Mouse (Mus musculus): ENCODE measurements around the gene Apba1.

The Apba1 gene

DNA sequence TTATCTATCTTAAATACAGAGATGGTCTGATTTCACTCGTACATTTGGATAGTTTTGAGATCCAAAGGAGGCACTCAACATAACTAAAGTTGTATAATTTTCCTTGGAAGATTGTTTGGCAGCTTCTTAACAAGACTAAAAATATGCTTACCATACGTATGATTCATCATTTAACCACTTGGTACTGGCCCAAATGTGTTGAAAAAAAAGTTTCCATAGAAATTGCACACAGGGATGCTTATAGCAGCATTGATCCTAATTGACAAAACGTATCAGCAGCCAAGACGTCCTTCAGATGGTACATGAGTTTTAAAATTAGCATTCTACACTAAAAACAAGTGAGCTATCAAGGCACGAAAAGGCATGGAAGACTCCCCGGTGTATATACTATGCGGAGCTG lies 108.9 kb downstream of the Apba1 start:
- in situ Hi-C loops (cut with MboI, MseI): loop anchor here (10.0 kb wide), 1 partner anchor 347 kb away; no protein-coding TSS in a partner anchor

DNA sequence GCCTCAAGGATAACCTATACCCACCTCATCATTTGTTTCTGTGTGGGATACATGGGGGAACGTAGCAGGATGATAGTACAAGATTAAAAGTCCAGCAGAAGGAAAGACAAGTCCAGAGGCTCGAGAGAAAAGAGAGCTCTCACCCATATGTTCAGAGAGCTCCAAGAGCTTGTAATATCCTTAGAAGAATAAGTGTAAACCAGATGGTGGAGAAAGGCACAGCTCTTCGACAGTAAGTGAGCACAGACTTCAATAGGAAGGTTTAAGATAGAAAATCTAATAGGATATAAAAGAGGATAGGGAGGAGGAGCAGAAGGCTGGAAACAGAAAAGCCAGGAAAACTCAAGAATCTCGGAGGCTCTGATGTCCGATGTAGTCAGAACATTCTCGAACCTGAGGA lies 115.8 kb downstream of the Apba1 start:
- in situ Hi-C loops (cut with MboI, MseI): no loop called here

DNA sequence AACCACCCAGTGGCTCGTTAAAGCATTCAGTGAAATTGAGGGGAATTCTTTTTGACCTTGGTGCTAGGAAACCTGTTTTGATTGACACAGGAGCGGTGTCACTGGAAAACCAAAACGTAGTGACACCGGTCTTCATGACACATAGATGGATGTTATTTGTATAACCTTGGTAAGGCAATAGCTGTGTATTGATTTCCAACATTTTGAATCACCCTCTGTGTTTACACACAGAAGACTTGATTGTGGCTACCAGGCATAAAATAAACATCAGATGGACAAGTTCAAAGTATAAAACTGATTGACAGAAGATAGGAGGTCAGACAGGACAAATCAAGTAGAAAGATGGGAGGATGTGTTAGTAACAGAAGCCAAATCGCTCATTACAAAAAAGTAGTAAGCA lies 117.1 kb downstream of the Apba1 start:
- in situ Hi-C loops (cut with MboI, MseI): no loop called here

DNA sequence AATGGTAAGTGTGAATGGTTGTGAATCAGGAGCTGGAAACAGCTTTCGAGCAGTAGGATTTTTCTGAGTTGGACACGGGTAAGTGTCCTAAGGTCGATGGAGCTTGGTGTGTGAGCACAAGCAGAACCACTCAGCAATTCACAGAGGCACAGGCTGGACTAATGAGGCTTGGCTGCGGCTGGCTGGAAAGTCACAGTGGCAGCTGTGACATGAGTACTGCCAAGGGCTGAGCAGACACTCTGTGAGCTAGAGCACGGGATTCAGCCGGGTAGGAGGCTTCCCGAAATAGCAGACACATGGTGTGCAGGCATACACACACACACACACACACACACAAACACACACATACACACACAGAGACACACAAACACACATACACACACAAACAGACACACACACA lies 121.2 kb downstream of the Apba1 start:
- in situ Hi-C loops (cut with MboI, MseI): no loop called here

DNA sequence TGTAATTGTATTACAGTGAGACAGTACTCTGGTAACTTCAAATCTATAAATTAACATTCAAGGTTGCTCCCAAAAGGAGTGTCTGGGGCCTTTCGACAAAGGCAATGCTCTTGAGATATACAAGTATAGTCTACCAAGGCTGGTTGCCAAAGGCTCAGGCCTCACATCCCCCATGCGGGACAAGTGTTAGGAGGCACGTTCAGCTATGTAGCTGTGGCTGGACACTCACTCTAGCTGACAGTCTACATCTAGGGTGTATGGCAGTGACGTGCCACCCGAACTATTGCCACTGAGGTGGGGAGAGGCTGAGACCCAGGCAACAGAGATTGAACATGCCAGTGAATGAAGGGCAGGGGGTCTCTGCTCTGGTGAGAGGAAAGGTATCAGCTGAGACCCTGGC lies 127.5 kb downstream of the Apba1 start:
- in situ Hi-C loops (cut with MboI, MseI): no loop called here

DNA sequence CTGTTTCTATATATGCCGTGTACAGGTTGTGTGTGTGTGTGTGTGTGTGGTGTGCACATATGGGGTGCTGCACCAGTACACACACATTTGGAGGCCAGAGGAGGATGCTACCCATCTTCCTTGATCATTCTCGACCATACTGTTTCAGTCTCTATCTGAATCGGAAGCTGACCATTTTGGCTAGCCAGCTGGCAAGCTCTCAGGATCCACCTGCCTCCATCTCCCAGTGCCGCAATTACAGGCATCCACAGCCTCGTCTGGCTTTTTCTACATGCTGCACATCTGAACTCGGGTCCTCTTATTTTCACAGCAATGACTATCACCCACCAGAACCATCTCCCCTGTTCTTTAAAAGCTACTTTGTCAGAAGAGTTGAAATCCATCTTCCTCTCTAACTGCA lies 132.7 kb downstream of the Apba1 start:
- in situ Hi-C loops (cut with MboI, MseI): no loop called here

DNA sequence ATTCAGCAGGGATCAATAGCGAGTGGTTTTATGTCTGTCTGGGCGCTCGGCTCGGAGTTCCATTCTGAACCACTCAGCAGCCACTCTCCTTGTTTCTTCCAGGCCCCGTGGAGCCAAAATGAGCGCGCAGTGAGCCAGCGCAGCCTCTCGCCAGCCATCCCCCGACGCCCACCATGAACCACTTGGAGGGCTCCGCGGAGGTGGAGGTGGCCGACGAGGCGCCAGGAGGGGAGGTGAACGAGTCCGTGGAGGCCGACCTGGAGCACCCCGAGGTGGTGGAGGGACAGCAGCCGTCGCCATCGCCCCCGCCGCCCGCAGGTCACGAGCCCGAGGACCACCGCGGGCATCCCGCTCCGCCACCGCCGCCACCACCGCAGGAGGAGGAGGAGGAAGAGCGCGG lies 133.9 kb downstream of the Apba1 start:
- in situ Hi-C loops (cut with MboI, MseI): no loop called here

DNA sequence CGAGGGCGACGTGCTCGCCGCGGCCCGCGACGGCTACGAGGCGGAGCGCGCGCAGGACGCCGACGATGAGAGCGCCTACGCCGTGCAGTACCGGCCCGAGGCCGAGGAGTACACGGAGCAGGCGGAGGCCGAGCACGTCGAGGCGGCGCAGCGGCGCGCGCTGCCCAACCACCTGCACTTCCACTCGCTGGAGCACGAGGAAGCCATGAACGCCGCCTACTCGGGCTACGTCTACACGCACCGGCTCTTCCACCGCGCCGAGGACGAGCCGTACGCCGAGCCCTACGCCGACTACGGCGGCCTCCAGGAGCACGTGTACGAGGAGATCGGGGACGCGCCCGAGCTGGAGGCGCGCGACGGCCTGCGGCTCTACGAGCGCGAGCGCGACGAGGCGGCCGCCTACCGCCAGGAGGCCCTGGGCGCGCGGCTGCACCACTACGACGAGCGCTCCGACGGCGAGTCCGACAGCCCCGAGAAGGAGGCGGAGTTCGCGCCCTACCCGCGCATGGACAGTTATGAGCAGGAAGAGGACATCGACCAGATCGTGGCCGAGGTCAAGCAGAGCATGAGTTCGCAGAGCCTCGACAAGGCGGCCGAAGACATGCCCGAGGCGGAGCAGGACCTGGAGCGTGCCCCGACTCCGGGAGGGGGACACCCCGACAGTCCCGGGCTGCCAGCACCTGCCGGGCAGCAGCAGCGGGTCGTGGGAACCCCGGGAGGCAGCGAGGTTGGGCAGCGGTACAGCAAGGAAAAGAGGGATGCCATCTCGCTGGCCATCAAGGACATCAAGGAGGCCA lies 134.6 kb downstream of the Apba1 start:
- in situ Hi-C loops (cut with MboI, MseI): no loop called here

DNA sequence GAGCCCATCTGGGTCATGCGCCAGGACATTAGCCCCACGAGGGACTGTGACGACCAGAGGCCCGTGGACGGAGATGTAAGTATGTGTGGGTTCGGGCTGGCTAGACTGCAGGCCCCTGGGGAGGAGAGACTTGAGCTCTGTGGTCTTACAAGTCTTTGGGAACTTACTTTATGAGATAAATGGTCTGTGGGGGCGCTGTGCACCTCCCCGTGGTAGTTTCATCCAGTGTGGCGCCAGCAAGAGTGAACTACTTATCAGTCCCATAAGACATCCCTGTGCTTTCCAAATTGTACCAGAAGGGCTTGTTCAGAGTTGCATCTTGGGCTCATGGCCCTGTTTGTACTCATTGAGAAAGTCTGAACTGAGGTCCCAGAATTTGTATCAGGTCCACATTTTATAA lies 135.3 kb downstream of the Apba1 start:
- in situ Hi-C loops (cut with MboI, MseI): no loop called here

DNA sequence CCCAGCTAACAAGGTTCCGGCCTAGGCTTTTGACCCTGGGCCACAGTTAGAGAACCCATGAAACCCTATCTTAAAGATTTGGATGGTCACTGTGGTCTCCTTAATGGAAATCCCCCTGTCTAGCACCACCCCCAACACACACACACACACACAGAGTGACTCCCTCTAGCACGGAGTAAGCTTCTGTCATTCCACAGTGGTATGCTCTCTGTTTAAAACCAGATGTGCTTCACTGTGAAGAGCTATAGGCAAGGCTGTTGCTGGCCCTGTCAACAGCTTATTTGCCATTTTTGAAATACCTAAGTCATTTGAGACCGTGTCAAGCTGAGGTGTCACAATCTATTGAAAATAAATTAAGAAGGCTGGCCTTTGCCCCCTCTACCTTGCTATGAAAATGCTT lies 136.1 kb downstream of the Apba1 start:
- in situ Hi-C loops (cut with MboI, MseI): no loop called here

DNA sequence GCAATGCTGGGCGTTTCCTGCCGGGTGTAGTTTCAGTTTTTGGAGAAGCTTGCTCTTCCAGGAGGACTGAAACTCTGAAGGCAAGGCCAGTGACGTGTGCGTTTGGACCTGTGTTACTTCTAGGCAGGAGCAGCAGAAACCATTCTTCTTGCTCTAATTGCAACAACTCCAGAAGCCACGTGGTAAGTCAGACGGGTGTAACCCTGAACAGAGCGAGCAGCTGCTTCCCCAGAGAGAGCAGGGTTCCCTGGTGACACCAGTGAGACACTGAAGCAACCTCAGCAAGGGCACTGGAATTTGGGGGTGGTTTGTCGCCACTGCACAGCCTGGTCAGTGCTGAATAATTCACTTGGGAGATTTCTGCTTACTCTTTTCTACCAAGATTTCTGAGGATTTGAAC lies 138.2 kb downstream of the Apba1 start:
- in situ Hi-C loops (cut with MboI, MseI): no loop called here

DNA sequence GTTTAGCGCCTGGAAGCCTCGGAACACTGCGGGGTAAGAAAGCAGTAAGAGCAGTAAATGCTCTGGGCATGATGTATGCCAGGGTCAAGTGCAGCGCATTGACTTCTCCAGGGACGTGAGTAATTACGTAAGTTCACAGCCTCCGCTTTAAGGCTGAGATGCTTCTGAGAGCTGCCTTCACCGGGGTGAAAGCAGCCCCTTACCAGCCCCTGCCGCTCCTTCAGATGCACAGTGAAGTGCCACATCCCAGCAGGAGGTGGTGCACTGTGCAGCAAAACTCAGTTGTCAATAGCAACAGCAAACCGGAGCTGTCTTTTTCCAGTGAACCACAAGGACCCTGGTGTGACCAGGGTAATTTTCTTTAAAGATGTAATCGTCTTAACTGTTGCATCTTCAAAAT lies 139.8 kb downstream of the Apba1 start:
- in situ Hi-C loops (cut with MboI, MseI): no loop called here

DNA sequence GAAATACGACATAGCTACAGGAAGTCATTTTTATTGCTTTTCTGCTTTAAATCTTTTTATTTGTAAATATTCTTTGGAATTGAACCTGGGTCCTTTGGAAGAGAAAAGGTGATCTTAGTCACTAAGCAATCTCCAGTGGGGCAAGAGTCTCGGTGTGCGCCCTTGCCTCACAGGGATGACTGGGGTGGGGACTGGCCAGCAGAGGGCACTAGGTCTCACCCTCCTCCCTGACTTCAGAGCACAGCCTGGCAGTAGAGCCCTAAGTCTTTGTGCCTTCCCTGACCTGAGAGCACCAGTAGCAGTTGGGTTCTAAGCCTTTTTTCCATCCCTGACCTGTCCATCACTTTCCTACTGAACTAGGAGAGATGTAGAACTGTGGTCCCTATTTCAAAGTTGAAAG lies 142.5 kb downstream of the Apba1 start:
- in situ Hi-C loops (cut with MboI, MseI): loop anchor here (5.0 kb wide), 1 partner anchor 46 kb away; no protein-coding TSS in a partner anchor

DNA sequence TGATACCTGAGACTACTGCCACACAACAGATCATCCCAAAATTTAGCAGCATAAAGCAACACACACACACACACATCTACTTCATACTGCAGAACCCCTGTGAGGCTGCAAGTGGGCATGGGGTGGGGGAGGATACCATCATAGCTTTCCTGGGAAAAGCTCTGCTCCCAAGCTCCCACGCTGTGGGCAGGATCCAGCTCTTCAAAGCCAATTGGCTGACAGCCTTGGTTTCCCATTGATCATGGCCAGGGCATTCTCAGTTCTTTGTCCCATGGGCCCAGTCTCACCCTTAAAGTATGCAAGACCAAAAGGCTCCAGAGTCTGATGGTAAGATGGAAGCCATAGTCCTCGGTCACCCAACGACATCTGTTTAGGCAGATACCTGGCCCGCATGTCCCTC lies 143.1 kb downstream of the Apba1 start:
- in situ Hi-C loops (cut with MboI, MseI): loop anchor here (5.0 kb wide), 1 partner anchor 46 kb away; no protein-coding TSS in a partner anchor

DNA sequence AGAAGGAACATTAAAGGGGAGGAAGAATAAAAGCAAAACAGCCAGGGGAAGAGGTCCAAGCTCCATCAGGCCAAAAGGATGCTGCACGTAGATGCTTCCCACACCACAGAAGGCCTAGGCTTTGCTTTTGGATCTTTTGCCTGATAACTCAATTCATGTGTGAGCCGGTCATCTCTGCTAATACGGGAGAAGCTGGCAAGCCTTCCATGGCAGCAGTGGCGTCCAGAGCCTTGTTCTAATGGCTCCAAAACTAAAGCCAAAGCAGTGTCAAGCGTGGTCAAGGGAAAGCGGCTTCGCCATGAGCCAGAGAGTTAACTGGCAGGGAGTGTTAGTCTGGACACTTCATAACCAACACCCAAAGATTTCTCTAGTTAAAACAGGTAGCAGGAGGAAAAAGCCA lies 144.4 kb downstream of the Apba1 start:
- in situ Hi-C loops (cut with MboI, MseI): loop anchor here (5.0 kb wide), 1 partner anchor 44 kb away; no protein-coding TSS in a partner anchor

DNA sequence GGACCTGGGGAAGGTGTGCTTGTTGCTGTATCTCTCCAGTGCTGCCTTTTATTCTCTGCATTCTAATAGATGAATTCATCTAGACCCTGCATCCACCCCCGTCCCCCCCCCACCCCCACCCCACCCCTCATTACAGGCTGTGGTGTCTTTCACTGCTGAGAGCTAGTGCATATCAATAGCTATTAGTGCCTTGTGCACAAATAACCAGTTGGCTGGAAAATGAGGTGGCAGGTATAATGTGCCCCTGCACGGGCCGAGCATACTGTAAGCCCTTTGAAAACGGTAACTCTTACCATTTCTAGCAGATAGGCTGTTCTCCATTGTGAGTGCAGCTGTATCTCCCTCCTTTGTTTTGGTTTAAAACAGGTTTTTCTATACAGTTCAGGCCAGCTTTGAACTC lies 146.2 kb downstream of the Apba1 start:
- in situ Hi-C loops (cut with MboI, MseI): loop anchor here (5.0 kb wide), 1 partner anchor 42 kb away; no protein-coding TSS in a partner anchor

DNA sequence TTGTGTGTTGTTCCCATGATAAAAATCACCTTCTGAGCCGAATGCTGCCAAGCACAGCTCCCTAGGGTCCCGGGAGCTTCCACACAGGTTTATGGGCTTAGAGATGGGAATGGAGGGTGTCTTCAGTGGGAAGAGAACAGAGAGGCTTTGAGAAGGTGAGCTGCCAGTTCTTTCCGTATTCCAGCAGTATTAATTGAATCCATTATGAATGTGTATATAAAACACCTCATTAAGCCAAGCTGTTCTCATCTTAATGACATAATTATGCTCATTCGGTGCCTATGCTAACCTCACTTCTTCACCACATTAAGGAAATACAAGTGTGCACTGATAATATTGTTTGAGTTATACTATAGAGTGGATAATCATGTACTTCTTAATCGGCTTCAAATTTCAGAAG lies 147.1 kb downstream of the Apba1 start:
- in situ Hi-C loops (cut with MboI, MseI): no loop called here

DNA sequence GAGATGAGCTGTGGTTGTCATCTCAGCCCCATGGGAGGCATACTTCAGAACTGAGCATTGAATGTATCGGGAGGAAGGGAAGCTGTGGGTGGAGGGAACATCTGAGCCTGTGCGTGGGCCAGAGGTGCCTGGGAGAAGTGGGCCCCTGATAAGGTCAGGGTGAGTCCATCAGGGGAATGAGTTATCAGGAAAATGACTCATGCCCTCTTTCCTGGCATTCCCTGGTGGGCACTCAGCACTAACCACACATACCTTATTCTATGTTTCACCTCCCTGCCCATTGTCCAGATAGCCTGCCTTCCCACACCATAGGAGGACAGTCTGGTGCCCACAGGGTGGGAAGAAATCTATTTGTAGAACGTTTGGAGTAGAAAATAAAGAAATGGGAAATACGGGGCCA lies 151.7 kb downstream of the Apba1 start:
- in situ Hi-C loops (cut with MboI, MseI): no loop called here

DNA sequence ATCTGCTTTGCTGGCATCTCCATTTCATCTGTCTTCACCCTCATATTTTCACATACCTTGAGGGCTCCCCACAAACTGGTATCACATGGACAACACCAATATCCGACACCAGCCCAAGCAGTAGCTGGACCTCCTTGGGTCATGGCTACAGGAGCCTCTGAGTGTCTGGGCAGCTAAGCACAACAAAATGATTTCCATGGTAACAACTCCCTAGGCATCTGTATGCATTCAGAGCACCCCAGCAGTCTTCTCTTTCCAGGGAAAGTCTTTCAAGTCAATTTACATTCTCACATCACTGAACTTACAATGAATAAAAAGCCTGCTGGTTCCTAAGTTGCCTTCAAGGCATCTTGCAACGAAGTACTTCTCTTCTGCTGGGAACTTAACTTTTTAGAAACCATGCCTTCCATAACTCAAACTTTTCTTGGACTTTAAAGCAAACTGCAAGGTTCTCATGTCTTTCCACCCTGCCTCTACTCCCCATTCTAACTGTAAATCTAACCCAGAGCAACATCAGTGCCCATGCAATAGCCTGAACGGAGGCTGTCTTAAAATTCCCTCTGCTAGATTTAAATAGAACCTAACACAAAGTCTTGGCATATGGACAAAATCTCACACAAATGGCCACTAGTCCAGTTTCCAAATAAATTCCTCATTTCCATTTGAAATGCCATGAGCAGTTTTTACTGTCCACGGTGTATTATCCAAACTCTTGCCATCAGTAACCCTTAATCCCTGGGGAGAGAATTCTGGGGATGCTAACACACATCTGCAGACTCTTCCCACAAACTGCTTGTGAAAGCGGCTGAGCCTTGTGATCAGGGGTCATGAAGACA lies 160.9 kb downstream of the Apba1 start:
- in situ Hi-C loops (cut with MboI, MseI): no loop called here

DNA sequence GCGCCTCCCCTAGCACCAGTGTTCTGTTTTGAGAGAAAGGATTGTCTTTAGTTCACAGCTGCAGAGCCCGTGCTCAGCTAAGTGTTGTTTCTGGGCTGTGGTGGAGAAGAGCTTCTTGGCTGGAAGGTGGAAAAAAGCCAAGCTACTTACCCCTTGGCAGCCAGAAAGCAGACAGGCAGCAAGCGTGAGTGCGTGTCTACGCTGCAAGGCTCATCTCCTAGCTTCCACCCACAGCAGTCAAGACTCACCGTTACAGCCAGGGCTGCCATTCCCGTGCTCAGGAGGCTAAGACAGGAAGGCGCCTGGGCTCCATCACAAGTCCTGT lies 161.5 kb downstream of the Apba1 start:
- in situ Hi-C loops (cut with MboI, MseI): no loop called here

DNA sequence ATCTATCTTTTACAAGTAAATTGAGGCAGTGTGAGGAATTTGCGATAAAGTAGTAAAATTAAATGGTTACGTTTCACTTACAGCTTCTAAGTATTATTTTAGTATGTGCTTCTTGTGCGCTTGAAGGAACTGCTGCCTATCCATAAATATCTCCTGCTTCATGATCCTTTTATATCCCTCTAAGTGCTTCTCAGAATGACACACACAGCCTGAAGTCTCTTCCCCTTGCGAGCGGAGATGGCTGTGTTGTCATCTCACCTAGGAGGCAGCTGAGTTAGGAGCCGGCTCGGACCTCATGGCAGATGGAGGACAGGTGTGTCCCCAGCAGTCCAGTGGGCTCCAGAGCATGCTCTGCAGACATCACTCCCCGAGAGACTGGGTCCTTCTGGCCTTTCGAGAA lies 163.9 kb downstream of the Apba1 start:
- in situ Hi-C loops (cut with MboI, MseI): no loop called here

DNA sequence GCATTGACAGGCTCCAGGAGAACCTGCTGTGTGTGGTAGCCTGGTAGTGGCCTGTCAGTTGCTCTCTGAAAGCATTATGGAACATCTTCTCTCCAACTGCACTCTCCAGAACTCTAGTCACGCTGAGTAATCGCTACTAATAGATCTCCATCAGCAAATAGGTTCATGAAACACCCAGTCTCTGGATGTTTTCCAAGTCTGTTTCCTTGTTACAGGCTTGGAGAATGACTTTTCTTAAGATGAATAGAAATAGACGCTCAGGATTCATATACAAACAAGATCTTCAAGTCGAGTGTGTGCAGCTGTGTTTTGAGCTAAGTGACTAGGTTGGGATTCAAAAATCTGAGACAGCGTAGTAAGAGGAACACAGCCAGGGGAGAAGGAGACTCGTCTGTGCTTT lies 165.4 kb downstream of the Apba1 start:
- in situ Hi-C loops (cut with MboI, MseI): no loop called here

DNA sequence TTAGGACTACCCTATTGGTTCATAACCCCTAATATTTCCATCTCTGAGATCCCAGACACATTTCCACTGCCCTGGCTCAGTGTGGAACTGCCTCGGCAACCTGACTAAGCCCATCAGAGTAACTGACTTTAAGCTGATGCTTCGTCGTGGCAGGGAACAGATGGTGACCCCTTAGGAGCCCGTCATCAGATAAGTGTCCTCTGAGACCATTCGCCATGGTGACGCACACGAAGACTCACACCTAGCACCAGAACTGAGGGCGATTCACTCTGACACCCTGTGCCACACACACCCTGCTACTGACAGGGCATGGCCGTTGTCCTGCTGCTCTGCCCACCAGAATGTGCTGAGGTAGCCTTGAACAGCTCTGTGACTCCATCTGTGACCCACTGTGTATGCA lies 166.1 kb downstream of the Apba1 start:
- in situ Hi-C loops (cut with MboI, MseI): no loop called here

Measured in T-helper 1 cell (primary cell).